Mouse (Mus musculus): Measurements from ENCODE around the gene Cbx1.
"Not testable (repeated sequence)": the region's sequence is repeated elsewhere in the genome, so short reads cannot be mapped to it uniquely, and the experiment has no call there.

DNA sequence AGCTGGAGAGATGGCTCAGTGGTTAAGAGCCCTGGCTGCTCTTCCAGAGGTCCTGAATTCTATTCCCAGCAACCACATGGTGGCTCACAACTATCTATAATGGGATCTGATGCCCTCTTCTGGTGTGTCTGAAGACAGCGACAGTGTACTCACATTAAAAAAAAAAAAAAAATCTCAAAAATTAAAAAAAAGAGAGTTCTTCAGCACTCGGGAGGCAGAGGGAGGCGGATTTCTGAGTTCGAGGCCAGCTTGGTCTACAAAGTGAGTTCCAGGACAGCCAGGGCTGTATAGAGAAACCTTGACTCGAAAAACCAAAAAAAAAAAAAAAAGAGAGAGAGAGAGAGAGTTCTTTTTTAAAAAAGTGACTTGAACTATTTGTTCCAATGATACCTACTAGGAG lies 60.2 kb downstream of the Cbx1 start:
- not testable (repeated sequence) for TF ChIP-seq POLR2A, CTCF (IDR thresholded peaks at IDR 0.05; ENCODE audit: insufficient read depth, low read depth, low read length)
